Mouse (Mus musculus): ENCODE data around the gene Chd2. TPM values are rescaled to one million over a fixed set of nuclear protein-coding genes. Genes with fewer than 3 reads are reported as not detected.

Gene Chd2
- polyA plus RNA-seq, 1 experiment from 2014 or later, result 41.5 TPM

DNA sequence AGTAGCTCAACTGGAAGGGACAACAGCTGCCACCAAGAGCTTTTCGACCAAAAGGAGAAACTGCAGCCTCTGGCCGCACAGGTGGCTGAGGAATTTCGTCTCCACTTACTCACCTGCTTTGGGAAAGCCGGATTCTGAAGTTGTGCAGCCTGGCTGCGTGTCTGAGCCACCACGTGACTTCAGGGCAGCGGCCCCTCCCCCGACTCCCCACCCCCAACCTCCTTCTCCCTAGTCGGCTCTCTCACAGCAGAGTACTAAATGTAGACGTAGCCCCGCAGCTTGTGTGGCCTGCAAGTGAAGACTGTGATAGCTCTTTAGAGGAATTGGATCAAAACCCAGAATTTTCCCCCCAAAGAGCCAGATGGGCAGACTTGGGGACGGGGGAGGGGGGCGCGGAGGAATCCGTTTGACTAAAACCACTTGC is 151.7 kb downstream of the Chd2 start:
- peaks cover 11% of the 10 kb centered on the region; the same call in 1 of the 2 replicates for H3K36me3 ChIP-seq
- H3K9ac ChIP-seq, result peak overlapping the region; percentile 14; the same call in 1 of the 2 replicates
- H3K27me3 ChIP-seq (replicated peaks), result no peaks in the 10 kb centered on the region
- peak overlapping the region; percentile 78 for H3K4me2 ChIP-seq (replicated peaks)
- H3K9me3 ChIP-seq, result no peaks in the 10 kb centered on the region
- peak overlapping the region; percentile 86 for H3K27ac ChIP-seq
- no peak for ATAC-seq (ENCODE audit: low FRiP score, low read depth)
- peak overlapping the region; percentile 84; the same call in 1 of the 2 replicates for H3K4me3 ChIP-seq
- 1% methylated on average over 15 of the region's 15 CpGs for WGBS
- peaks cover 47% of the 10 kb centered on the region for H3K4me1 ChIP-seq

DNA sequence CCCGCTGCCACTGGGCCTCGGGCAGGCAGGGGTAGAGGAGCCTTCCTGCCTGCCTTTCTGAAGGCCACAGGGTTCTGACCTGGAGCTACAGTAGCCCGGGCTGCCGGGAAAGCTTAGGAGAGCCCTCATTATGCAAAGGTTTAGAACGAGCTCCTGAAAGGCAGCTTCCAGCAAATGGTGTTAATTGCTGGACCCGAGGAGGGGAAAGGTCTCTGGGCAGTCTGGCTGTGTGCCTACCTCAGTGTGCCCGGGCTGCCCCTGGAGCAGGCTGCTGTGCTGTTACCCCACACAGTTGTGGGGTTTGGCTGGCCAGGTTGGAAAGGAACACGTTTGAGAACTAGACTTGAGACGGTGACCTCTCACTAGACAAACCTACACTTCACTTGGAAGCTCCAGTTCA is 152.2 kb downstream of the Chd2 start:
- no peaks in the 10 kb centered on the region for H3K9me3 ChIP-seq
- peaks cover 44% of the 10 kb centered on the region for H3K4me1 ChIP-seq
- H3K9ac ChIP-seq, result peak overlapping the region; percentile 14; the same call in 1 of the 2 replicates
- H3K27me3 ChIP-seq (replicated peaks), result no peaks in the 10 kb centered on the region
- peak overlapping the region; percentile 78 for H3K4me2 ChIP-seq (replicated peaks)
- H3K27ac ChIP-seq, result no peak overlapping the region
- 0 out of 2 replicates have a peak overlapping the region, but pooled peaks have one; percentile 84 for H3K4me3 ChIP-seq
- ATAC-seq (ENCODE audit: low FRiP score, low read depth), result no peak
- WGBS, result 3% methylated on average over 9 of the region's 9 CpGs
- H3K36me3 ChIP-seq, result peaks cover 12% of the 10 kb centered on the region

GRCm38 (mm10) chr7:73388866-73389265 is 152.8 kb downstream of the Chd2 start:
- ATAC-seq (ENCODE audit: low FRiP score, low read depth), result no peak
- 63% methylated on average over 2 of the region's 2 CpGs for WGBS
- H3K36me3 ChIP-seq, result peaks cover 18% of the 10 kb centered on the region
- H3K27ac ChIP-seq, result no peak overlapping the region
- no peaks in the 10 kb centered on the region for H3K9me3 ChIP-seq
- no peak overlapping the region for H3K4me3 ChIP-seq
- H3K9ac ChIP-seq, result no peak overlapping the region
- H3K27me3 ChIP-seq (replicated peaks), result no peaks in the 10 kb centered on the region
- H3K4me1 ChIP-seq, result peaks cover 44% of the 10 kb centered on the region
- no peak overlapping the region; the same call in 1 of the 2 replicates for H3K4me2 ChIP-seq (replicated peaks)

DNA sequence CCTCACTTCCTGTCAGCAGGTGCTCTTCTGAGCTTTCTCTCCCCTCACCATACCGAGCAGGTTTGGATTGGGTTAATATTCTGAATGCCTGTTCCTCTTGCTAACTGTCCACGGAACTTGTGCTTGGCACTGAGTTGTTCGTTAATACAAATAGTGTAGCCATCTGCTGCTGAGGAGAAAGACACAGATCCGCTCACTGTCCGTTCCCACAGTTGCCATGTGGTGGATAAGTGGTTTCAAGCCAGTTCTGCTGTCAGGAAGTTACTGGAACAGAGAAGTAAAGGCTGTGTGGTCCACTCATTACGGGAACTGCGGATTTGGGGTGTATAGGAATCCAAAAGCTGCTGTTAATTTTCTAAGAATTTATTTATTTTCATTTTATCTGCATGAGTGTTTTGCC is 158.8 kb downstream of the Chd2 start:
- H3K36me3 ChIP-seq, result peaks cover 15% of the 10 kb centered on the region
- no peaks in the 10 kb centered on the region for H3K27me3 ChIP-seq (replicated peaks)
- H3K9me3 ChIP-seq, result no peaks in the 10 kb centered on the region
- peaks cover 56% of the 10 kb centered on the region for H3K4me1 ChIP-seq
- 80% methylated on average over 7 of the region's 7 CpGs for WGBS
- no peak overlapping the region for H3K4me3 ChIP-seq
- H3K9ac ChIP-seq, result no peak overlapping the region
- H3K27ac ChIP-seq, result no peak overlapping the region
- H3K4me2 ChIP-seq (replicated peaks), result 0 out of 2 replicates have a peak overlapping the region, but pooled peaks have one; percentile 16
- no peak for ATAC-seq (ENCODE audit: low FRiP score, low read depth)

DNA sequence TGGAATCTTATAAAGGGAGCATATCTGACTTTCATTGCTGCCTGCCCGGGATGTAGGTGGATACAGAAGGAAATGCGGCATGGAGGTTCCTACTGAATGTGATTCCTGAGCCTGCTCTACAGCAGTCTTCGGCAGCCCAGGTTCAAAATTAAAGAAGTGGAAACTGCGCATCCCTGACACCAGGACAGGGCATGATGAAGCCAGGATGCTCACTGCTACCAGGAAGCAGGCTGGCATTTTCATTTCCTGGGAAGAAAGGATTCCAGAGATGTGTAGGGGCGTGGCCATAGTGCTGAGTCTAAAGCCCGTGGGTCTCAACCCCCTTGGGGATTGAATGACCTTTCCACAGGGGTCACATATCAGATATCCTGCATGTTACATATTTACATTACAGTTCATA is 163.6 kb downstream of the Chd2 start:
- Histone ChIP-seq H3K27me3 (replicated peaks) (no peaks in the 10 kb centered on the region), H3K36me3 (0 out of 2 replicates have a peak, but pooled peaks cover 3% of the 10 kb centered on the region), H3K27ac (0 out of 2 replicates have a peak overlapping the region, but pooled peaks have one; percentile 3), H3K4me2 (replicated peaks) (peak overlapping the region; percentile 86), H3K4me3 (peak overlapping the region; percentile 90), H3K9me3 (no peaks in the 10 kb centered on the region), H3K9ac (peak overlapping the region; percentile 92), H3K4me1 (peaks cover 44% of the 10 kb centered on the region)
- ATAC-seq (ENCODE audit: low FRiP score, low read depth), result no peak
- 53% methylated on average over 6 of the region's 6 CpGs for WGBS

DNA sequence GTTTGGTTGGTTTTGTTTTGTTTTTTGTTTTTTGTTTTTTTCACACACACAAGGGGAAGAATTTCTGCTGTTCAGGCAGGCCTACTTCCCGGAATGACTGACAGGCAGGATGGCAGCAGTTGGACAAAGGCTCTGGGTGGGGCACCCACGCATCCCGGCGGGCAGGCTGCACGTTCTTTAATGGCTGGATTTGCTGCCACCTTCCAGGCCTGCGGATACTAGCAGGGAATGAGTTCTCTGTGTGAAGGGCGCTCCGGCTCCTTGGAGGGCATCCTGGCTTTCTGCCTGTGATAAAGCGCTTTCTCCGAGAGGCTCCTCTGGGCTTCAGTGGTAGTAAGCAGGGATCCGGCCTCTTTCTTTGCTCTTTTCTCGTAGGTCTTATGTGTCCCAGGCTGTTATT is 164.3 kb downstream of the Chd2 start:
- H3K4me2 ChIP-seq (replicated peaks), result peak overlapping the region; percentile 86
- no peaks in the 10 kb centered on the region for H3K27me3 ChIP-seq (replicated peaks)
- WGBS, result 18% methylated on average over 12 of the region's 12 CpGs
- 0 out of 2 replicates have a peak overlapping the region, but pooled peaks have one; percentile 3 for H3K27ac ChIP-seq
- peak overlapping the region; percentile 92 for H3K9ac ChIP-seq
- H3K9me3 ChIP-seq, result no peaks in the 10 kb centered on the region
- no peak for ATAC-seq (ENCODE audit: low FRiP score, low read depth)
- H3K4me3 ChIP-seq, result peak overlapping the region; percentile 90
- no peaks in the 10 kb centered on the region for H3K36me3 ChIP-seq
- H3K4me1 ChIP-seq, result peaks cover 47% of the 10 kb centered on the region

Other genes with a start within 250 kb of the Chd2 start
- 48.8 and 49.0 TPM in 2 replicates for gene Rgma, start 166.3 kb downstream of the Chd2 start, polyA plus RNA-seq (2016; fragmentation: Nextera tagmentation; extraction: Ambion mirVana)
- gene Fam174b, start 198.5 kb upstream of the Chd2 start, polyA plus RNA-seq (2016; fragmentation: Nextera tagmentation; extraction: Ambion mirVana), result 33.7 and 34.1 TPM in 2 replicates